Mouse (Mus musculus): ENCODE results near the gene Slc25a22.

GRCm38 (mm10) chr7:141456739-141457138 lies 19.0 kb upstream of the Slc25a22 start:
- TF ChIP-seq GATA1 (IDR thresholded peaks at IDR 0.05; ENCODE audit: borderline replicate concordance, low read length) (no peak), FLI1 (IDR thresholded peaks at IDR 0.05; ENCODE audit: low read length) (no peak)

Data from megakaryocyte, embryonic 14.5 days (primary cell).